Mouse (Mus musculus) adrenal gland (tissue): Measurements from ENCODE around the gene Lpgat1.

Source experiments
- intact Hi-C: fragments of 180-260 bp; cut with DNase I; formaldehyde crosslinking; loops from one replicate; pipeline ENCODE4 v1.15.1; 2025

Lpgat1 gene

DNA sequence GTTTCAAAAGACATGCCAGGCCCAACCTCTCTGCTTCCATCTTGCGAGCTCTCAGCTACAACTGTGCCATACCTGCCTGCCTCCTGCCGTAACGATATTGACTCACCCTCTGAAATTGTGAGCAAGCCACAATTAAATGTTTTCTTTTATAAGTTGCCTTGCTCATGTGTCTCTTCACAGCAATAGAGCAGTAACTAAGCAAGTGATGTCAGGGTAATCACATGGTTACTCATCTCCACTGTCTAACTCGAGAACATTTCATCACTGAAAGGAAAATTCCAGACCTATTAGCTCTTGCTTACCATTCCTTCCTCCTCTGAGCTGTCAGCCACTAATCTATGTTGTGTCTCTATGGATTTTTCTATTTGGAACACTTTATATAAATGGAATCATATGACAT, 15.0 kb downstream of the Lpgat1 start:
- intact Hi-C loops = loop anchor here (10.0 kb wide), 1 partner anchor 62 kb away; no protein-coding TSS in a partner anchor

GRCm38 (mm10) chr1:191733822-191734221, 16.2 kb downstream of the Lpgat1 start:
- intact Hi-C loops = loop anchor here (10.0 kb wide), 1 partner anchor 61 kb away; no protein-coding TSS in a partner anchor

DNA sequence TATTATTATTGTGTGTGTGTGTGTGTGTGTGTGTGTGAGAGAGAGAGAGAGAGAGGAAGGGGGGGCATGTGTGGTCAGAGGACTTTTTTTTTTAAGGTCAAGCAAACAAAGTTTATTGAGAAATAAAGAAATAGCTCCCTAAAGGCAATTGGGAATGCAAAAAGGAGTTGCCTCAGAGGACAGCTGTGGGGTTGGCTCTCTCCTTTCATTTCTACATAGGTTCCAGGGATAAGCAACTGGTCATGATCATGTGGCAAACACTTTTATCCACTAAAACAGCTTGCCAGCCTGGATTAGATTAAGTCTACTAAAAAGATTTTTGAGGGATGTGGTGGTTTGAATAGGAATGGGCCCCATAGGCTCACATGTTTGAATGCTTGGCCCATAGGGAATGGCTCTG, 18.8 kb downstream of the Lpgat1 start:
- intact Hi-C loops = loop anchor here (10.0 kb wide), 1 partner anchor 58 kb away; no protein-coding TSS in a partner anchor

- intact Hi-C loops = loop anchor here (10.0 kb wide), 1 partner anchor 57 kb away; no protein-coding TSS in a partner anchor
These were observed 20.2 kb downstream of the Lpgat1 start for GRCm38 (mm10) chr1:191737871-191738270.

- intact Hi-C loops = loop anchor here (10.0 kb wide), 1 partner anchor 56 kb away; no protein-coding TSS in a partner anchor
These were observed 21.1 kb downstream of the Lpgat1 start for GRCm38 (mm10) chr1:191738726-191739125.

- intact Hi-C loops = no loop called here
These were observed 23.1 kb downstream of the Lpgat1 start for GRCm38 (mm10) chr1:191740587-191741361.

DNA sequence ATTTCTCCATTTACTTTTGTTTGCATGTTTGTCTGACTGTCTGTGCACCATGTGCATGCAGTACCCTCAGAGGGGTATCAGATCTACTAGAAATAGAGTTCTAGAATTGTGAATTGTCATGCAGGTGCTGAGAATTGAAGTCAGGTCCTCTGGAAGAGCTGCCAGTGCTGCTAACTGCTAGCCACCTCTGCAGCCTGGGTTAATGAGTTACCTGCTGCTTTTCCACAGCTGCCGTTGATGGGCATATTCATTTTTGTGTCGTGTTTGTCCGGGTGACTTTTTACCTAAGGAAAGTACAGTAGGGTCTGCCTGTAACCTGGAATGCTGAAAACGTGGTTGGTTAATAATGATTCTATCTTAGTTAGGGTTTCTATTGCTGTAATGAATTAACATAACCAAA, 24.0 kb downstream of the Lpgat1 start:
- intact Hi-C loops = no loop called here

DNA sequence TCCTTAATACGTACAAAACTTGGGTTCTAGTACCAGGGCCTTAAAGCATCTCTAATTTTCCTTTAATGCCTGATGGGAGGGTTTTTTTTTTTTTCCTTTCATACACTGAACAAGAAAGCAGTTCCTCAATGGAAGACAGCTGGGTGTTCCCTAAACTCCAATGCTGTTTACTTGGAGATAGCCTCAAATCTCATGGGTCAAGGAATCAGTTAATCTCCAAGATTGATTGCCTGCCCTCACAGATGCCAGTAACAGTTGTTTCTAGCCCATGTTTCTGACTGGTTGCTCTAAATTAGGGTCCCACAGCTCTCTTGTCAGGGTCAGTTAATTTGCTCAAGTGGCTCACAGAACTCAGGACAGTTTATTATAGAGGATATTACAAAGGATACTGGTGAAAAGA, 30.8 kb downstream of the Lpgat1 start:
- intact Hi-C loops = no loop called here

- intact Hi-C loops = no loop called here
These were observed 39.0 kb downstream of the Lpgat1 start for GRCm38 (mm10) chr1:191756520-191757199.

DNA sequence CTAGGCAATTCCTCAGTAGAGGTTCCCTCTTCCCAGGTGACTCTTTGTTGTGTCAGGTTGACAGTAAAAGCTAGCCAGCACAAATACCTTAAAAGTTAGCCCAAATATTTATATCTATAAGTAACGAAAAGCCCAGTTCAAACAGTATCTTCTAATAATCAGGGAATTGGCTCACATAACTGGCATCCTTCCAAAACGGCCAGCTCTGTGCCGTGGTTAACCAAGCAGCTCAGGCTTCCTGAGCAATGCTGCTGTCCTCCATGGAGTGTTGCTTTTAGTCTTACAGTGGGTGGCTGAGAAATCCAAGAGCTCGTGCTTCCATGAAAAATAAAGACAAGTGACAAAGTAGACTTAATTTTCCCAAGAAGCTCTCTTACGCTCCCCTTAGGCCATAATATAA, 56.5 kb downstream of the Lpgat1 start:
- intact Hi-C loops = no loop called here

DNA sequence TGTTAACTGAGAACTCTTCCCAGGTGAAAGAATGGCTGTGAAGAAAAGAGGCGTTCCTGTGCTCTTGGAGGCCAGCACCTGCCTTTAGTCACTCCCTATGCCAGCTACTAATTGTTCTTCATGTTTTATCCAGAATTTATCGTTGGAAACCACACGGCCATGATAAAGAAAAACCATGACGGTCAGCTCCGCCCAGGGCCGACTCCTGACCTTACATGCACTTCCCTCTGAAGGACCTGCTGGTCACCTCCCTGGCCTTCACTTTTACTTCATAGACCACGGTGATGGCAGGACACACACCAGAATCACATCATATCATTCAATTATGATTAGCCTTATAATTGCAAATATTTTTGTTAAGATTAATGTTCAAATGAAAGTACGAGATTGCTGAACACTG, 57.5 kb downstream of the Lpgat1 start:
- intact Hi-C loops = no loop called here

DNA sequence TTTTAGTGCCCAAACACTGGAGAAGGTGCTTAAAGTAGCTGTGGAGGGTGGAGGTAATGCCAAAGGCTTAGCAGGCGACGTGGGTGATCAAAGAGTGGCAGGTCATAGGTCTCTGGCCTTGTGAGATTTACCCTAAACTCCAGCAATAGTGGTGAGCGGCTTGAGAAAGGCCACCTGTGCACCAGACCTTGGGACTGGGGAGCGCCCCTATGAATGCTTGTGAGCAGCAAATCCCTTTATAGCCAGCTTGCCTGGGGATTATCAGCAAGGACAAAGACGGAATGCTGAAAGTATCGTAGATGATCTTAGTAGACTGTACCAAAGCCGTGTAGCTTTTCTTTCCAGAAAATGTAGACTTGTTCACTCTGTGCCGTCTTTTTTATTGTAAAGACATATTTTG, 59.9 kb downstream of the Lpgat1 start:
- intact Hi-C loops = no loop called here

- intact Hi-C loops = no loop called here
These were observed 62.8 kb downstream of the Lpgat1 start for GRCm38 (mm10) chr1:191780470-191780869.

DNA sequence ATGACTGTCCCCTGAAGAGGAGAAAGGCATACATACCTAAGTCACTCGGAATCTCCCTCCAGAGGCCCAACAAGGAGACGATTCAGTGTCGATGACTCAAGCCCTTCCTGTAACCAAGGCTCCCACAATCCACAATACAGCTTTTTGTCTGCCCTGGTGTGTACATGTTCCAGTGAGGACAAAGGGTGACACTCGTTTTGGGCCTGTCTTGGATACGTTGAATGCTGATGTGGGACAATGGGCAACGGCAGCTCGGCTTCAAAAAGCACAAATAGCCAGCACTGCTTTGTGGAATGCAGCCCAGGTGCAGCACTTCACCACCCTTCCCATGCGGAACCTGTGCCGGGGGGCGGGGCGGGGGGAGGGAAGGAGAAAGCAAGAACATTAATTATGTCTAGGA, 67.5 kb downstream of the Lpgat1 start:
- intact Hi-C loops = no loop called here

- intact Hi-C loops = no loop called here
These were observed 68.6 kb downstream of the Lpgat1 start for GRCm38 (mm10) chr1:191786255-191786654.

GRCm38 (mm10) chr1:191787379-191787778, 69.7 kb downstream of the Lpgat1 start:
- intact Hi-C loops = no loop called here

- intact Hi-C loops = loop anchor here (10.0 kb wide), 1 partner anchor 58 kb away; no protein-coding TSS in a partner anchor
These were observed 75.4 kb downstream of the Lpgat1 start for GRCm38 (mm10) chr1:191792991-191793390.

GRCm38 (mm10) chr1:191793888-191794532, 76.4 kb downstream of the Lpgat1 start:
- intact Hi-C loops = loop anchor here (10.0 kb wide), 1 partner anchor 59 kb away; no protein-coding TSS in a partner anchor

DNA sequence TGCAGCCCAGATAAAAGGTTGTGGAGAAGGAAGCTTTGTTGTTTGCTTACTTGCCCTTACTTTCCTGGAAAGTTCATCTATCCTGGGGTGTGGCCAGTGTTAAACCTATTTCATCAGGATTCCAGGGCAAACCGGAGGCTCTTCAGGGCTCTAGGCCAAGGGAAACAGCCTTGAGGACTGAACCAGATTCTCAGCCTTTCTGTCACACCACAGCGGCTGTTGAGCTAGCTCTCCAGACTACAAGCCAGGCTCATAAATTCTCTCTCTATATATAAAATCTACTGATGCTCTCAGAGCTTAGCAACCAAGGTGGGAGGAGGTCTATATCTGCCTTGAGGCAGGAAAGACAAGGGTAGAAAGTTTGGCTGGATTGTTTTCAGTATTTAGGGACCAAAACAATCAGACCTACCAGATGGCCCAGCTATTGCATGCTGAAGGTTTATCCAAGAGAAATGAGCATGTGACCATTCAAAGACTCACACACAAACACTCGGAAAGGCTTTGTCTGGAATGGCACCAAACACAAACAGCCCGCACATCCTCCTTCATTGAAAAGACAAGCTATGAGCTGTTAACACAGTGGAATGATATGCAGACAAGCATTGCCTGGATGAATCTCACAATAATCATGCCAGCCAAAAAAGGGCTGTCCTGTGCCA, 78.7 kb downstream of the Lpgat1 start:
- intact Hi-C loops = loop anchor here (10.0 kb wide), 1 partner anchor 62 kb away; no protein-coding TSS in a partner anchor

DNA sequence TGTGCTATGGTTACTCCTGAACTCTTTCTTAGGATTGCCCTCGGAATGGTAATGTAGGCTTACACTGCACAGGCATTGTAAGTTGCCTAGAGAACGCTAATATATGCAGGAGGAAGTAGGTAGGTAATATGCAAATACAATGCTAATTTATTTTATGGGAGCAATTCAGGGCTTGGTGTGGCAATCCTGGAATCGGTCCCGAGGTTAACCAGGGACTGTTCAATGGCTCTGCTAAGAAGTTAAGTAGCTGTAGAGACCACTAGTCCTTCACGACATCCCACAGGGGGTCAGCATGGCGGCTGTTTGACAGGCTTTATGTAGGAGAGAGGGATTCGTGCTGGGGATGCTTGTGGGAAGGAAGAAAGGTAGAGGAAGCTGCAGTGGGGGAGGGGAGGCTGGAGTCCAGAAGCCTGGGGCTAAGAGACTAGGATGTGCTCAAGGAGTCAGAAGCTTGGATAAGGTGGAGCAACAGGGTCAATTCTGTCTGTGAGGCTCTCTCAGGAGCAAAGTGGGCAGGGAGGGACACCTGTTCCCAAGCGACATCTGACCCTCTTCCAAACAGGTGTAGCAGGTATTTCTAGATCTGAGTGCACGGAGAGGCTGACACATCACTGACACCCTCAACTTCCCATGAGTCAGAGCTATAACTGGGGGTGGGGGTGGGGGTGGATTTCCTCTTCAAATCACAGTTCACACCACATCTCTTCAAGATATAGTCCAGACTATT, 84.6 kb downstream of the Lpgat1 start:
- intact Hi-C loops = no loop called here
